Mouse (Mus musculus) left cerebral cortex, postnatal 4 days (tissue): ENCODE results near the gene Ric8a. TPM values are rescaled to one million over a fixed set of nuclear protein-coding genes. Genes with fewer than 3 reads are reported as not detected.
A peak's percentile ranks its signal among the peaks of the same experiment; 100 is the strongest.
"Not testable (repeated sequence)": the region's sequence is repeated elsewhere in the genome, so short reads cannot be mapped to it uniquely, and the experiment has no call there.

Source experiments
- DNase-seq: peaks from one replicate; pipeline ENCODE4 v3.0.0-alpha.2; 2022
- intact Hi-C: fragments of 180-260 bp; cut with DNase I; formaldehyde crosslinking; loops from one replicate; pipeline ENCODE4 v1.15.1; 2025
- total RNA-seq, 2 experiments: library from RNA; stranded (reverse); gene quantifications; 2 replicates each; pipeline ENCODE4 v1.2.3; 2021

Gene Ric8a
- total RNA-seq, 2 experiments from 2014 or later, result 93.4 to 112 TPM

DNA sequence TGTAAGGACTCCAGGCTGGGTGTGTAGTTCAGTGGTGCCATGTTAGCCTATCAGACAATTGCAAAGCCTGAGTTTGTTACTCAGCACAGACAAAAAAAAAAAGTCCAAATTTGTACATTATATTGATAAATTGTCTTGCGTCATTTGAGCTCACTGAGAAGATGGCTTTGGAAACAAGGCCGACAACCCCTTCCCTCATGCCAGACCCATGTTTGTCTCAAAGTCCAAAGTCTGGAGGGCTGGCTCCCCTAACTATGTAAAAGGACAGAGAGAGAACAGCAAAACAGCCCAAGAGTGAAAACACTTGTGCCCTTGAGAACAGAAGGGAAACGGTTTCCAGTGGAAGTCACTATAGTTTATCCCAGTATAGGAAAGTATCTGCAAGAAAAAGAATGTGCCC, 23.7 kb downstream of the Ric8a start:
- intact Hi-C loops, result loop anchor here (5.0 kb wide), 1 partner anchor 803 kb away; no protein-coding TSS in a partner anchor
- no peak for DNase-seq

DNA sequence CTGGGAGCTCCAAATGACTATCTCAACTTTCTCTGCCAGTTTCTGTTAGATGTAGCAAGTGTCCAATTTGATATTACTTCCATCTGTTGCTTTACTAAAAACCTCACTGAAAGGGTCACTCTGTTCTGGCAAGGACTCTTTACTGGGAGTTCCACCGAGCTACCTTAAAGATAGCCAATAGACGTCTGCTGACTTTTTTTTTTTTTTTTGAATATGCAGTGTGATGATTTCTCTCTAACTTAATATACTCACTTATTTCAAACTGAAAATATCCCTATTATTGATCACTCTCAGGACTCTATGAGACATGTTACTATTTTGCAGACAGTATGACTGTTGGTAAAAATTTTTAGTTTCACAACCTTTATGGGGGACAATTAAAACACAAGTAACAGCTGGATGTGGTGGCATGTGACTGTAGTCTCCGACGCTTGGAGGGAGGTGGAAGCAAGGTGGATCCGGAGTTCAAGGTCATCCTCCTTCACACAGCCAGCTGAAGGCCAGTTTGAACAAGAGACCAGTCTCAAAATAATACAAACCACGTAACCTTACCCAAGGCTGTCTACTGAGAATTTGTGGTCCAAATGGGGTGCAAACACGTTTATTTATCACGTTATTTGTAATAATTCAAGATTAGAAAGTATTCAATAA, 24.2 kb downstream of the Ric8a start:
- no peak for DNase-seq
- intact Hi-C loops, result loop anchor here (5.0 kb wide), 1 partner anchor 804 kb away; no protein-coding TSS in a partner anchor

GRCm38 (mm10) chr7:140881696-140882468, 25.1 kb downstream of the Ric8a start, which contains the start of the genes Psmd13 and Sirt3:
TSS of gene Psmd13 (plus strand) at chr7:140881968.
TSS of gene Sirt3 (minus strand) at chr7:140882309.
- DNase-seq, result peak; percentile 95
- intact Hi-C loops, result loop anchor here (5.0 kb wide), 1 partner anchor 805 kb away; no protein-coding TSS in a partner anchor

DNA sequence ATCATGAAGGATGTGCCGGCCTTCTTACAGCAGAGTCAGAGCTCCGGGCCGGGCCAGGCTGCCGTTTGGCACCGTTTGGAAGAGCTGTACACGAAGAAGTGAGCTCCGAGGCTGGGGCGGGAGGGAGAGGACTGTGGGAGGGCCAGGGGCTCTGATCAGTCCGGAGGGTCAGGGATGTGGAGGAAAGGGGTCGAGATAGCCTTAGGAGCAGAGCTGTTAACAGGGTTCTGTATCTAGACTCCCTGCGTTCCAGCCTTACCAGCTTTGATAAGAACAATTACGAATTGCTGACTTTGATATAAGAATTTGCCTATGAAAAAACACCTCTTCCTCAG, 25.7 kb downstream of the Ric8a start:
- intact Hi-C loops, result loop anchor here (5.0 kb wide), 1 partner anchor 805 kb away; no protein-coding TSS in a partner anchor
- no peak for DNase-seq

DNA sequence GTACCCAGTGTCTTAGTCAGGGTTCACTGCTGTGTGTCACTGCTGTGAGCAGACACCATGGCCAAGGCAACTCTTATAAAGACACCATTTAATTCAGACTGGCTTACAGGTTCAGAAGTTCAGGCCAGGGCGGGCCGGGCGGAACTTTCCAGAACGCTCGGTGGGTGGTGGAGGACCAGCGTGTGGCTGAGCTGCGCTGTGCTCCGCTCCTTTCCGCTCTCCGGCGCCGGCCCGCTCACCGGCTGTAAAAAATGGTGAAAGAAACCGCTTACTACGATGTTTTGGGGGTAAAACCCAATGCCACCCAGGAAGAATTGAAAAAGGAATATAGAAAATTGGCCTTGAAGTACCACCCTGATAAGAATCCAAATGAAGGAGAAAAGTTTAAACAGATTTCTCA, 33.9 kb downstream of the Ric8a start:
- DNase-seq, intact Hi-C loops: not testable (repeated sequence)

DNA sequence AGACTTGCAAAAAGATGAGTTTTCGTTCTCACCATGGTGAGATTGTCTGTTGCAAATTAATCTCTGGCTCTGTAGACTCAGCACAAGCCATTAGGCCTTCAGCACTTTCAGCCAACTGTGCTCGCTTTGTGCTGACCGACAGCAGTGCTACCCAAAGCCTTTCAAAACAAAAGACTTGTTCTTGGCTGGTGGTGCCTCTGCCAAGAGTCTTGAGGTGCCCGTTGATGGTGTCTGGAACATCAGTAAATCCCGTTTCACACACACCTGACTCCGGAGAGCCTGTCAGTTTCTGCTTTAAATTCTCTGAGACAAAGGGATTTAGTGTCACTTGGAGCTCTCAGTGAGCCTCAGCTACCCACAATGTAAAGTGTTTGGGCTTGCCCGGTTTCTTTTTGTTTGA, 37.3 kb downstream of the Ric8a start:
- DNase-seq, result no peak
- intact Hi-C loops, result no loop called here

DNA sequence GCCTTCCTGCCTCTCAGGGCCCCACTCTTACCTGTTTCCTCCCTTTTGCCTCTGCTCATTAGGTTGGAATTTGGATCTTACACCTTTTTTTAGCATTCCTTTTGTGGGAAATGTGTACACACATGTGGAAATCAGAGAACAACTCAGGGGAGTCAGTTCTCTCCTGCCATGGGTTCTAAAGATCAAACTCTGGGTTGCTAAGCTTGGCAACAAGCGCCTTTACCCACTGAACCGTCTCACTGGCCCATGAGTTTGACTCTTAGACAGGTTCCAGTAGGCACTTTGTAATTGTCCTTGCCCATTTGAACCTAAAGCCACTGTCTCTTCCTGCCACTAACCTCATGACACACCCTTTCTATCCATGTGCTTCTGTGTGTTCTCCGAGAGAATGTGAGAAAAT, 37.9 kb downstream of the Ric8a start:
- intact Hi-C loops, result no loop called here
- DNase-seq, result no peak

- intact Hi-C loops, result no loop called here
- no peak for DNase-seq
Observed at GRCm38 (mm10) chr7:140897863-140898262, 41.1 kb downstream of the Ric8a start.

DNA sequence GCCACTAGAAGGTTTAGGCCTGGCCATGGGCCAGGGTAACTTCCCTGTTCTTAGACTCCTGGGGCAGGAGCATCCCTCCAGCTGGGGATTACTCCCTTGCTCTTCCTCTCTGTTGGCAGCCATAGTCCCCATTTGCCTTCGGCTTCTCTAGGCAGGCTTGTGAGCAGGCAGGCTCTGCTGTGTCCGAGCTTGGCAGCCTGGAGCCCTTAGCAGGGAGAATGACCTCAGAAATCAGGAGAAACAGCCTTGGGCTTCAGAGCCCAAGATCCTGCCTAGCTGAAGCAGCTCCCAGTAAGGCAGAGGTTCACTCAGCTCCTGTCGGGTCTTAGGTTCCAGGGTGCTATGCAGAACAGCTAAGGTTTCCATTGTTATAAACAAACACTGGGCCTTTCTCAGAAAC, 42.4 kb downstream of the Ric8a start:
- intact Hi-C loops, result no loop called here
- no peak for DNase-seq

DNA sequence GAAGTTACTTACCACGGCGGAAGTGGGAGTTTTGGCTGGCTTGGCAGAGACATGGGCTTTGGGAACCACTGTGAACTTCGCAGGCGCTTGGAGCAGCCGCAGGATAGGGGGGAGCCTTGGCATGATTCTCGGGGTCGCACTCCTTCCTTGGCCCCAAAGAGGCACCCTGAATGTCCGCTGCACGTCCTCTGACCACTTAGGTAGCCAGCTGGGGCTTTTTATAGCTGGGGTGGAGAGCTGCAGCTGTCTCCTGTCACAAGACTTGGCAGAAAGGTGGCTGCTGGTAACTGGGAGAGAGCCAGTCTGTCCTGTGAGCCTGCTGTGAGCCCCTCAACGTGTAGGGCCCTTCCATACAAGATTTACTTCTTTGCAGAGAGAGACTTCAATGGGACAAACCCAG, 43.5 kb downstream of the Ric8a start, which contains the start of gene Cox8b:
Gene Cox8b (minus strand): TSS at position 227 of the 400 bp plus-strand sequence.
- peak; percentile 21 for DNase-seq
- intact Hi-C loops, result loop anchor here (10.0 kb wide), 1 partner anchor 275 kb away; the partner anchor contains the start of gene Rnh1

- no peak for DNase-seq
- intact Hi-C loops, result loop anchor here (10.0 kb wide), 1 partner anchor 273 kb away; the partner anchor contains the start of gene Rnh1
Observed at GRCm38 (mm10) chr7:140902036-140902875, 45.5 kb downstream of the Ric8a start.

DNA sequence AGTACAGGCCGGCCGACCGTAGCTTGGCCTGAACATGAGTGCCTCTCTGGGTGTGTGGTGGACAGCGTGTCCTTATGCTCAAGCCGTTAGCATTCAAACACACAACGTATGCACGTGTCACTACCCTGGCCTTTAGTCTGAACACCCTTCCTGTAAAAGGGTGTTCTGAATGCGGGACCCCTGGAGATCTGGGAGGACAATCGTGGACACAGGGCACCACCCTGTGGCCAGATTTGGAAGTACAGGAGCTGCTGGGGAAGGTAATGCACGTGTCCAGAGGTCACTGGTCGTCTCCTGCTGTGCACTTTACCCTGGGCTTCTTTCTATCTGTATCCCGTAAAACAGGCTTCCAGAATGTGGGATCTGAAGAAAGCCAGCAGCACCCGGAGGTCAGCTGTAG, 46.5 kb downstream of the Ric8a start:
- intact Hi-C loops, result loop anchor here (10.0 kb wide), 1 partner anchor 272 kb away; the partner anchor contains the start of gene Rnh1
- peak; percentile 79 for DNase-seq

DNA sequence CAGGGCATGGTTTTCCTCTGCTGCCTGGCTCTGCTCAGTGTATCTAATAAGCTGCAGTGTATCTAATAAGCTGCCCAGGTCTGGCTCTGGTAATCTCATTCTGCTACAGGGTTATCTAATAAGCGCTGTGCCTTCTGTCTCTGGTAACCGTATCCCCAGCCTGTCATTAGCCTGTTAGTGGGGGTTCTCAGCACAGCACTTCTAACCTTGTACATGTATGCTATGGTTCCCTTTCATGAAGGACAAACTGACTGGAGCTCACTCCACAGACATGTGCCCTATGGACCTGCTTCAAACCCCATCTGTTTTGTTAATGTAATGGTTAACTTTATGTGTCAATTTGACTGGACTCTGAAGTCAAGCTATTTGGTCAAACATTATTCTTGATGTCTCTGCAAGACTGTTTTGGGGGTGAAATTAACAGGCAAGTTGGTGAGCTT, 48.9 kb downstream of the Ric8a start:
- intact Hi-C loops, result loop anchor here (5.0 to 10.0 kb wide), 2 partner anchors 58 to 269 kb away; partner anchors contain the start of genes Odf3, Rnh1 and Scgb1c1
- DNase-seq, result no peak

DNA sequence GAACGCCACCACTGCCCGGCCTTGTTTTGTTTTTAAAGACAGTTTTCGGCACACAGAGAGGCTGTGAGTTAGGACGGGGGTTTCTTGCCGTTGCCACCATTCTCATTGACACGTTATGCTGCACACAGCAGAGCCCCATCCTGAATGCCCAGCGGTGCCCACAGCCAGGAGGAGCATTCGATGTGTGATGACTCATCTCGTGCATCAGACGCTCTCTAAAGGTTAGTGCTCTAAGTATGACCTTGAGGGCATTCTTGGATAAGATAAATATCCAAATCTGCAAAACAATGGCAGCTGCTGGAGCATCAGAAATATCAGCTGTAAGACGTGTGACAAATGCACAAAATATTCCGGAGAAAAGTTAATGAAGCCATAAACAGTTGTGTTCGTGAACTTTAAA, 50.4 kb downstream of the Ric8a start:
- intact Hi-C loops, result loop anchor here (5.0 to 10.0 kb wide), 2 partner anchors 60 to 268 kb away; partner anchors contain the start of genes Odf3, Rnh1 and Scgb1c1
- DNase-seq, result no peak

DNA sequence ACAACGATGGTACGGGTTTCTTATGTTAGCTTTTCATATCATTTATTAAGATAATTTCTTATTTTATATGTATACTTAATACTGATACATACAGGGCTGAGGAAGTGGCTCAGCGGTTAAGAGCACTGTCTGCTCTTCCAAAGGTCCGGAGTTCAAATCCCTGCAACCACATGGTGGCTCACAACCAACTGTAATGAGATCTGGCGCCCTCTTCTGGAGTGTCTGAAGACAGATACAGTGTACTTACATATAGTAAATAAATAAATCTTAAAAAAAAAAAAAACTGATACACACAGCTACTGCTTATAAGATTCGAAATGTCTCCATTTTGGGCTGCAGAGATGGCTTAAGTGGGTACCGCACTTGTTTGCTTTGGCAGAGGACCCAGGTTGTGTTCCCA, 50.9 kb downstream of the Ric8a start:
- intact Hi-C loops, result loop anchor here (2.0 to 10.0 kb wide), 3 partner anchors 60 to 267 kb away; partner anchors contain the start of genes Odf3, Rnh1 and Scgb1c1
- DNase-seq, result no peak

DNA sequence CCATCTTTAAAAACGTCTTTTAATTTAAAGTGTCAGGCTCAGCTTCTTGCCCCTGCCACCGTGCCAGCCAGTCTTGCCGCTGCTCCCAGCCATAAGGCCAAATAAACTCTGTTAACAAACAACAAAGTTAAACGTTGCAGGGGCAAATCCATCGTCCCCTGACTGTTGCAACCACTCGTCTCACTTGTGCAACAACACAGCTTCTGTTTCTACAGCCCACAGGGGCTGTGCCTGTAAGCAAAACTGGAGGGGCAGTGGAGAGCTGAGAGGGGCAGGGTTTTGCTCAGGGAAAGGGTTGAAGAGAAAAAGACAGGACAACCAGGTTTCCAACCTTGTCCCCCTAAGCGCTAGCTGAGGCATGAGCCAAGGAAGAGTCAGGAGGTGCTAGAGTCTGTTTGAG, 51.4 kb downstream of the Ric8a start:
- intact Hi-C loops, result loop anchor here (2.0 to 10.0 kb wide), 3 partner anchors 61 to 267 kb away; partner anchors contain the start of genes Odf3, Rnh1 and Scgb1c1

DNA sequence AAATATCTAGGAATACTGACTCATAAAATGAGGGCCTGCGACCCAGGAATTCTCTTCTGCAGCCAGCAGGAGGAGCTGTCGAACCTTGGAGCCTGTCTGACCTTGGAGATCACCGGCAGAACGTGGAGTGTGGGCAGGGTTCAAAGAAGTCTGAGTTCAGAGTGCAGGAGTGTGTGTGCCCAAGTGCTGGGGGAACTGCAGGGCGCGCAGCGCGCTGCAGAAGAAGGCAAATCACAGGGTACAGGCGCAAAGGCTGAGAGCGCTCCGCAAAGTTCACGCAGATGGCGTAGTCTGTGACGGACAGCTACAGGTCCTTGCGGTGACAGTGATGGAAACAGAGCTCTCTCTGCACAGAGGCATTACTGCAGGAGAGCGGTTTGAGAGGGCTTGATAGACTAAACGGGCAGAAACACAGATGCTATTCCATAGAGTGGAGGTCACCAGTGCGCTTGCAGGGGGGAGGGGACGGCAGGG, 51.9 kb downstream of the Ric8a start:
- intact Hi-C loops, result loop anchor here (2.0 to 10.0 kb wide), 3 partner anchors 61 to 266 kb away; partner anchors contain the start of genes Odf3, Rnh1 and Scgb1c1
- peak; percentile 76 for DNase-seq

More for the DNA sequence above, 51.4 kb downstream of the Ric8a start:
- no peak for DNase-seq

DNA sequence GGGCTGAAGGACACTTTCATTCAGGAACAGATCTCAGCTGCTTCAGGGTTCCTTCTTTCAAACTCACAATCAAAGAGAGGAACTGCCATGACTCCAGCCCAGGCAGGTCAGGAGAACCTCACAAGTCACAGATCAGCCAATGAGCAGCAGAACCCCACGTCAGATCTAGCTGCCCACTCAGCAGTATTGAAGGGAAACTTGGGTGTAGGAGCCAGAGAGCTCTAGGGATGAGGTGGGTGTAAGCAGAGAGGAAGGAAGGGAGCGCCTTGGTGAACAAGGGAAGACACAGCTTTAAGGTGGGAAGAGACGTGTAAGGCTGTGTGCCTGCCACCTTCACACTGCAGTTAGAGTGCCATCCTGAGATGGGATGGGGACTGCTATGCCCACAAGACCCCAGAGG, 55.5 kb downstream of the Ric8a start:
- DNase-seq, result no peak
- intact Hi-C loops, result no loop called here

GRCm38 (mm10) chr7:140912846-140913482, 56.2 kb downstream of the Ric8a start:
- DNase-seq, result no peak
- intact Hi-C loops, result no loop called here
